Mouse (Mus musculus) embryonic facial prominence, embryonic 15.5 days (tissue): ENCODE results near the gene Kap. TPM values are rescaled to one million over a fixed set of nuclear protein-coding genes. Genes with fewer than 3 reads are reported as not detected.

Experiments
- ATAC-seq: fragments of 200-750 bp; cut with Nextera tagmentation; 2 replicates; pipeline ENCODE4 v1.8.0; 2017; ENCODE audit warnings: low read depth, moderate TSS enrichment; ENCODE audit not compliant: insufficient number of reproducible peaks, low FRiP score, low TSS enrichment
- H3K27ac ChIP-seq: fragments of 300-500 bp; sonication (generic); replicated peaks from 2 replicates; pipeline ENCODE4 v1.5.1; 2015; ENCODE audit warnings: mild to moderate bottlenecking, inconsistent platforms
- H3K27me3 ChIP-seq: fragments of 300-500 bp; sonication (generic); 2 replicates; pipeline ENCODE4 v1.6.1; 2015; ENCODE audit warnings: inconsistent platforms
- H3K36me3 ChIP-seq: fragments of 300-500 bp; sonication (generic); 2 replicates; pipeline ENCODE4 v1.6.1; 2015; ENCODE audit warnings: mild to moderate bottlenecking, inconsistent platforms
- H3K4me1 ChIP-seq: fragments of 300-500 bp; sonication (generic); 2 replicates; pipeline ENCODE4 v1.6.1; 2015; ENCODE audit warnings: inconsistent platforms
- H3K4me2 ChIP-seq: fragments of 300-500 bp; sonication (generic); replicated peaks from 2 replicates; pipeline ENCODE4 v1.6.1; 2015; ENCODE audit warnings: mild to moderate bottlenecking, inconsistent platforms
- H3K4me3 ChIP-seq: fragments of 300-500 bp; sonication (generic); replicated peaks from 2 replicates; pipeline ENCODE4 v1.5.1; 2015; ENCODE audit warnings: mild to moderate bottlenecking, inconsistent platforms
- H3K9ac ChIP-seq: fragments of 300-500 bp; sonication (generic); 2 replicates; pipeline ENCODE4 v1.6.1; 2015; ENCODE audit warnings: inconsistent platforms
- H3K9me3 ChIP-seq: fragments of 300-500 bp; sonication (generic); replicated peaks from 2 replicates; pipeline ENCODE4 v1.6.1; 2016; ENCODE audit warnings: inconsistent platforms
- WGBS: fragments of 180-500 bp; shearing (Covaris S2); methylation state at CpG from one replicate; pipeline ENCODE4 v1.1.7; 2015; 5-methylcytosine and 5-hydroxymethylcytosine counted together
- polyA plus RNA-seq: library from polyadenylated mRNA; unstranded; fragments of >200 nt; fragmentation: Nextera tagmentation; extraction: Ambion mirVana; gene quantifications from 2 replicates; pipeline ENCODE4 v1.2.1, GENCODE M21; 2015

The Kap gene
- polyA plus RNA-seq, 1 experiment from 2014 or later: not detected

- Histone ChIP-seq H3K36me3 (no peaks in the 10 kb centered on the region), H3K9me3 (no peaks in the 10 kb centered on the region), H3K4me2 (no peak overlapping the region), H3K4me1 (no peaks in the 10 kb centered on the region), H3K27ac (no peak overlapping the region), H3K4me3 (no peak overlapping the region), H3K9ac (no peak overlapping the region), H3K27me3 (no peaks in the 10 kb centered on the region)
- ATAC-seq: no peak
- WGBS: 52% methylated on average over 1 of the region's 1 CpGs
These were observed 41.2 kb downstream of the Kap start for GRCm38 (mm10) chr6:133812342-133812741.

Other genes with a start within 250 kb of the Kap start
- 11.6 TPM in 2 replicates for gene Etv6, start 181.9 kb upstream of the Kap start, polyA plus RNA-seq